ENCODE assay signal across 13 mouse cellular contexts in the genomic region with DNA sequence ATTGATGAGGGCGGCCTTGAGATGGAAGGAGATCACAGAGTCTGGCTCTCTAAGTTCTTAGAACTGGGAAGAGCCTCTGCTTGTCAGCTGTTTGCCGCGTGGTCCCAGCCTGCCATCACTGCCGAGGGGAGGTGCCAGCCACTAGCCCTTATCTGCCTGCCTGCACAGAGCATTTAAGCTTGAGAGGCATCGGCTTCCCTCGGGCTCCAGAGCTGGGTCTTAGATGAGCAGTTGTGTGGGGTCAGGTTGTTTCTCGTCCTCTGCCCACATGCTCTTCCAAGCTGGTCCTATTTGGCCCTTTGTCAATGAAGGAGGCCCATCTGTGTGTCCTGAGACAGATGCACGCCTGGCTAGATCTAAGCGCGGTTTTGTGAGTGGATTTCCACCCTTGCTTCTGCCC. TPM values are rescaled to one million over a fixed set of nuclear protein-coding genes. Genes with fewer than 3 reads are reported as not detected.
DNase-seq lines count a peak whose midpoint lies in the region; ATAC-seq lines count a peak whose summit lies in the region.
"Had no signal": no experiment of that assay in that cellular context is flagged by ENCODE, and none has a peak within 500 bp of the region (broad histone marks: within the 10 kb centered on the region; RNA-seq: fewer than 3 reads in every experiment).

No protein-coding gene starts in this region.

- no peak overlapping the region for H3K4me2 ChIP-seq in hindbrain, embryonic 16.5 days (ENCODE audit: low read length)
- H3K4me2 ChIP-seq: embryonic facial prominence, embryonic 12.5 days; limb, embryonic 13.5 days; lung, embryonic 15.5 days had no signal

- H3K36me3 ChIP-seq in hindbrain, embryonic 16.5 days (ENCODE audit: control insufficient read depth, insufficient read depth, low read length): no peaks in the 10 kb centered on the region
- H3K36me3 ChIP-seq: embryonic facial prominence, embryonic 12.5 days; limb, embryonic 13.5 days; lung, embryonic 15.5 days had no signal

- DNase-seq in heart, adult 11 months: peak; percentile 89
- DNase-seq in heart, postnatal 36 days: no peak
- peak; percentile 32 to 43 for DNase-seq in adrenal gland, postnatal 36 days
- DNase-seq in cerebellum, adult 18-20 months: peak; percentile 28 to 42
- DNase-seq in liver (no peak), adipocyte (ENCODE audit: low spot score) (no peak)
- DNase-seq: heart, postnatal 14 days; thymus, postnatal 14 days had no signal

- H3K9me3 ChIP-seq in hindbrain, embryonic 16.5 days (ENCODE audit: control insufficient read depth, low read length): no peaks in the 10 kb centered on the region
- H3K9me3 ChIP-seq: embryonic facial prominence, embryonic 12.5 days; limb, embryonic 13.5 days; lung, embryonic 15.5 days had no signal

- no peaks in the 10 kb centered on the region for H3K27me3 ChIP-seq in hindbrain, embryonic 16.5 days (replicated peaks; ENCODE audit: control insufficient read depth, insufficient read depth, low read length)
- H3K27me3 ChIP-seq: embryonic facial prominence, embryonic 12.5 days; limb, embryonic 13.5 days; lung, embryonic 15.5 days had no signal

- peaks cover 2% of the 10 kb centered on the region; the same call in 1 of the 2 replicates for H3K4me1 ChIP-seq in hindbrain, embryonic 16.5 days (ENCODE audit: control insufficient read depth, insufficient read depth, low read depth, low read length)
- H3K4me1 ChIP-seq: embryonic facial prominence, embryonic 12.5 days; limb, embryonic 13.5 days; lung, embryonic 15.5 days had no signal

- no peak overlapping the region for H3K4me3 ChIP-seq in hindbrain, embryonic 16.5 days (ENCODE audit: low read length)
- H3K4me3 ChIP-seq: embryonic facial prominence, embryonic 12.5 days; limb, embryonic 13.5 days; lung, embryonic 15.5 days had no signal

- WGBS in hindbrain, embryonic 16.5 days: 58% methylated on average over 10 of the region's 10 CpGs

- intact Hi-C loops in heart, postnatal 36 days (cut with DNase I): no loop called here

- no peak overlapping the region; the same call in 1 of the 2 replicates for H3K9ac ChIP-seq in hindbrain, embryonic 16.5 days (ENCODE audit: low read depth, low read length)
- H3K9ac ChIP-seq: embryonic facial prominence, embryonic 12.5 days; limb, embryonic 13.5 days; lung, embryonic 15.5 days had no signal

- H3K27ac ChIP-seq in hindbrain, embryonic 16.5 days (ENCODE audit: low read depth, low read length): no peak overlapping the region
- H3K27ac ChIP-seq: embryonic facial prominence, embryonic 12.5 days; limb, embryonic 13.5 days; lung, embryonic 15.5 days had no signal

- 0 out of 2 replicates have a peak, but pooled peaks have one; percentile 38 for ATAC-seq in hindbrain, embryonic 16.5 days

RNA-seq across cellular contexts. Expression of a gene that starts 10.7 kb away (rescaled TPM):
- total RNA-seq in heart, postnatal 36 days (2021): 10 to 100 TPM; 34.0 to 39.6 TPM
- 10 to 100 TPM; 48.9 to 52.2 TPM for total RNA-seq in adrenal gland, postnatal 36 days (2021)
- polyA plus RNA-seq in hindbrain, embryonic 16.5 days (2015; fragmentation: Nextera tagmentation; extraction: Ambion mirVana): 151 and 153 TPM in 2 replicates
- total RNA-seq: monocyte, adult 5-6 weeks had no signal

RNA-seq across cellular contexts. Expression of a gene that starts 42.6 kb away (rescaled TPM):
- 10 to 100 TPM; 37.7 to 40.2 TPM for total RNA-seq in heart, postnatal 36 days (2021)
- 10 to 100 TPM; 49.6 to 55.0 TPM for total RNA-seq in adrenal gland, postnatal 36 days (2021)
- polyA plus RNA-seq in hindbrain, embryonic 16.5 days (2015; fragmentation: Nextera tagmentation; extraction: Ambion mirVana): 67.0 and 68.4 TPM in 2 replicates

Comparison
In these comparisons a context has a peak if more than half of its experiments do, and no peak if none do; other contexts are left out.
1. DNase-seq: peak in heart, adult 11 months (single experiment), adrenal gland, postnatal 36 days (2 of 2) and cerebellum, adult 18-20 months (2 of 2); none in heart, postnatal 36 days (0 of 2), liver (single experiment) and adipocyte (single experiment).